Mouse (Mus musculus): Measurements from ENCODE around the gene Zfp652. TPM values are rescaled to one million over a fixed set of nuclear protein-coding genes. Genes with fewer than 3 reads are reported as not detected.
A peak's percentile ranks its signal among the peaks of the same experiment; 100 is the strongest.

Gene Zfp652
- polyA plus RNA-seq, 1 experiment from 2014 or later = 18.4 TPM

GRCm38 (mm10) chr11:95773264-95773663, 60.8 kb downstream of the Zfp652 start:
- no peak for ATAC-seq
- Histone ChIP-seq H3K27me3 (replicated peaks) (no peaks in the 10 kb centered on the region), H3K4me3 (replicated peaks) (no peak overlapping the region), H3K4me1 (replicated peaks) (no peaks in the 10 kb centered on the region; the same call in 1 of the 2 replicates), H3K9ac (no peak overlapping the region), H3K9me3 (no peaks in the 10 kb centered on the region), H3K36me3 (peaks cover 7% of the 10 kb centered on the region; the same call in 1 of the 2 replicates), H3K27ac (no peak overlapping the region), H3K4me2 (replicated peaks) (no peak overlapping the region)
- WGBS = 85% methylated on average over 3 of the region's 3 CpGs

GRCm38 (mm10) chr11:95777323-95778297, 65.1 kb downstream of the Zfp652 start:
- WGBS = 57% methylated on average over 17 of the region's 17 CpGs
- ATAC-seq = peak; percentile 74
- no peak overlapping the region for H3K27ac ChIP-seq

GRCm38 (mm10) chr11:95778831-95779251, 66.4 kb downstream of the Zfp652 start:
- 82% methylated on average over 4 of the region's 4 CpGs for WGBS
- Histone ChIP-seq H3K4me2 (replicated peaks) (no peak overlapping the region), H3K36me3 (no peaks in the 10 kb centered on the region), H3K27ac (no peak overlapping the region), H3K27me3 (replicated peaks) (no peaks in the 10 kb centered on the region), H3K4me1 (replicated peaks) (no peaks in the 10 kb centered on the region; the same call in 1 of the 2 replicates), H3K9ac (no peak overlapping the region), H3K4me3 (replicated peaks) (no peak overlapping the region), H3K9me3 (no peaks in the 10 kb centered on the region)
- no peak for ATAC-seq

More at GRCm38 (mm10) chr11:95777323-95778297, 65.1 kb downstream of the Zfp652 start:
- Histone ChIP-seq H3K9ac (no peak overlapping the region), H3K4me2 (replicated peaks) (no peak overlapping the region), H3K9me3 (no peaks in the 10 kb centered on the region), H3K4me3 (replicated peaks) (no peak overlapping the region), H3K4me1 (replicated peaks) (no peaks in the 10 kb centered on the region; the same call in 1 of the 2 replicates), H3K27me3 (replicated peaks) (no peaks in the 10 kb centered on the region), H3K36me3 (no peaks in the 10 kb centered on the region)

- WGBS = 86% methylated on average over 4 of the region's 4 CpGs
- ATAC-seq = no peak
- H3K9ac ChIP-seq = no peak overlapping the region
- no peak overlapping the region for H3K27ac ChIP-seq
- H3K4me1 ChIP-seq (replicated peaks) = no peaks in the 10 kb centered on the region; the same call in 1 of the 2 replicates
- no peaks in the 10 kb centered on the region for H3K27me3 ChIP-seq (replicated peaks)
- H3K4me2 ChIP-seq (replicated peaks) = no peak overlapping the region
- no peaks in the 10 kb centered on the region for H3K36me3 ChIP-seq
- H3K9me3 ChIP-seq = no peaks in the 10 kb centered on the region
- H3K4me3 ChIP-seq (replicated peaks) = no peak overlapping the region
Observed at GRCm38 (mm10) chr11:95779366-95779765, 66.9 kb downstream of the Zfp652 start.

- 89% methylated on average over 8 of the region's 8 CpGs for WGBS
- no peaks in the 10 kb centered on the region for H3K9me3 ChIP-seq
- no peak for ATAC-seq
- no peak overlapping the region for H3K4me3 ChIP-seq (replicated peaks)
- H3K27ac ChIP-seq = no peak overlapping the region
- H3K27me3 ChIP-seq (replicated peaks) = no peaks in the 10 kb centered on the region
- no peak overlapping the region for H3K4me2 ChIP-seq (replicated peaks)
- no peaks in the 10 kb centered on the region for H3K36me3 ChIP-seq
- H3K9ac ChIP-seq = no peak overlapping the region
- H3K4me1 ChIP-seq (replicated peaks) = no peaks in the 10 kb centered on the region; the same call in 1 of the 2 replicates
Observed at GRCm38 (mm10) chr11:95780480-95780879, 68.0 kb downstream of the Zfp652 start.

GRCm38 (mm10) chr11:95781557-95781956, 69.1 kb downstream of the Zfp652 start:
- no peaks in the 10 kb centered on the region for H3K36me3 ChIP-seq
- H3K9ac ChIP-seq = no peak overlapping the region
- no peak overlapping the region for H3K4me3 ChIP-seq (replicated peaks)
- 85% methylated on average over 11 of the region's 11 CpGs for WGBS
- ATAC-seq = no peak
- H3K27me3 ChIP-seq (replicated peaks) = no peaks in the 10 kb centered on the region
- H3K4me1 ChIP-seq (replicated peaks) = no peaks in the 10 kb centered on the region; the same call in 1 of the 2 replicates
- H3K4me2 ChIP-seq (replicated peaks) = no peak overlapping the region
- H3K27ac ChIP-seq = no peak overlapping the region
- no peaks in the 10 kb centered on the region for H3K9me3 ChIP-seq

GRCm38 (mm10) chr11:95783457-95783856, 71.0 kb downstream of the Zfp652 start:
- Histone ChIP-seq H3K27me3 (replicated peaks) (no peaks in the 10 kb centered on the region), H3K9me3 (no peaks in the 10 kb centered on the region), H3K27ac (no peak overlapping the region), H3K4me3 (replicated peaks) (no peak overlapping the region), H3K4me2 (replicated peaks) (no peak overlapping the region), H3K4me1 (replicated peaks) (no peaks in the 10 kb centered on the region), H3K9ac (no peak overlapping the region), H3K36me3 (no peaks in the 10 kb centered on the region)
- no peak for ATAC-seq
- 87% methylated on average over 4 of the region's 4 CpGs for WGBS

GRCm38 (mm10) chr11:95783958-95784357, 71.5 kb downstream of the Zfp652 start:
- no peaks in the 10 kb centered on the region for H3K36me3 ChIP-seq
- no peak overlapping the region for H3K27ac ChIP-seq
- H3K9me3 ChIP-seq = no peaks in the 10 kb centered on the region
- 83% methylated on average over 9 of the region's 9 CpGs for WGBS
- ATAC-seq = no peak
- H3K9ac ChIP-seq = no peak overlapping the region
- no peak overlapping the region for H3K4me2 ChIP-seq (replicated peaks)
- no peak overlapping the region for H3K4me3 ChIP-seq (replicated peaks)
- H3K4me1 ChIP-seq (replicated peaks) = no peaks in the 10 kb centered on the region
- H3K27me3 ChIP-seq (replicated peaks) = no peaks in the 10 kb centered on the region

- H3K27ac ChIP-seq = no peak overlapping the region
- H3K4me2 ChIP-seq (replicated peaks) = no peak overlapping the region
- no peaks in the 10 kb centered on the region for H3K4me1 ChIP-seq (replicated peaks)
- WGBS = 93% methylated on average over 4 of the region's 4 CpGs
- no peak overlapping the region for H3K4me3 ChIP-seq (replicated peaks)
- no peak for ATAC-seq
- H3K9me3 ChIP-seq = no peaks in the 10 kb centered on the region
- no peaks in the 10 kb centered on the region for H3K27me3 ChIP-seq (replicated peaks)
- H3K36me3 ChIP-seq = no peaks in the 10 kb centered on the region
- no peak overlapping the region for H3K9ac ChIP-seq
Observed at GRCm38 (mm10) chr11:95785675-95786074, 73.2 kb downstream of the Zfp652 start.

- H3K4me1 ChIP-seq (replicated peaks) = no peaks in the 10 kb centered on the region
- no peak overlapping the region for H3K4me3 ChIP-seq (replicated peaks)
- 87% methylated on average over 6 of the region's 6 CpGs for WGBS
- no peak overlapping the region for H3K27ac ChIP-seq
- ATAC-seq = no peak
- H3K36me3 ChIP-seq = no peaks in the 10 kb centered on the region
- no peaks in the 10 kb centered on the region for H3K27me3 ChIP-seq (replicated peaks)
- no peak overlapping the region for H3K4me2 ChIP-seq (replicated peaks)
- H3K9me3 ChIP-seq = no peaks in the 10 kb centered on the region
- H3K9ac ChIP-seq = no peak overlapping the region
Observed at GRCm38 (mm10) chr11:95786511-95786910, 74.0 kb downstream of the Zfp652 start.

- Histone ChIP-seq H3K27me3 (replicated peaks) (no peaks in the 10 kb centered on the region), H3K27ac (no peak overlapping the region), H3K9me3 (no peaks in the 10 kb centered on the region), H3K4me2 (replicated peaks) (no peak overlapping the region), H3K36me3 (no peaks in the 10 kb centered on the region), H3K9ac (no peak overlapping the region), H3K4me1 (replicated peaks) (no peaks in the 10 kb centered on the region), H3K4me3 (replicated peaks) (no peak overlapping the region)
- no peak for ATAC-seq
- WGBS = 77% methylated on average over 8 of the region's 8 CpGs
Observed at GRCm38 (mm10) chr11:95789451-95789891, 77.0 kb downstream of the Zfp652 start.

GRCm38 (mm10) chr11:95791787-95792186, 79.3 kb downstream of the Zfp652 start:
- H3K4me1 ChIP-seq (replicated peaks) = peaks cover 6% of the 10 kb centered on the region
- H3K9me3 ChIP-seq = no peaks in the 10 kb centered on the region
- H3K9ac ChIP-seq = no peak overlapping the region
- ATAC-seq = no peak
- no peak overlapping the region for H3K27ac ChIP-seq
- WGBS = 79% methylated on average over 13 of the region's 13 CpGs
- no peak overlapping the region for H3K4me2 ChIP-seq (replicated peaks)
- H3K36me3 ChIP-seq = no peaks in the 10 kb centered on the region
- no peak overlapping the region for H3K4me3 ChIP-seq (replicated peaks)
- H3K27me3 ChIP-seq (replicated peaks) = peaks cover 8% of the 10 kb centered on the region

All from intestine, embryonic 15.5 days (tissue).